Mouse (Mus musculus) CD4-positive, CD25-positive, alpha-beta regulatory T cell, adult 2 months (primary cell): ENCODE results near the gene Mgst1.

Source experiments
- DNase-seq: peaks from one replicate; pipeline ENCODE4 v3.0.0-alpha.2; 2012; ENCODE audit warnings: low read depth, low spot score

Mgst1 gene

GRCm38 (mm10) chr6:138139930-138140329, at the start of gene Mgst1:
Mgst1 (plus strand) TSS chr6:138140316.
- no peak for DNase-seq

GRCm38 (mm10) chr6:138092432-138092831, 47.7 kb upstream of the Mgst1 start:
- DNase-seq = no peak

- DNase-seq = no peak
These were observed 45.1 kb upstream of the Mgst1 start for GRCm38 (mm10) chr6:138095060-138095459.

- DNase-seq = no peak
These were observed 40.5 kb upstream of the Mgst1 start for GRCm38 (mm10) chr6:138099646-138100045.

GRCm38 (mm10) chr6:138101843-138102242, 38.3 kb upstream of the Mgst1 start:
- no peak for DNase-seq

GRCm38 (mm10) chr6:138102940-138103339, 37.2 kb upstream of the Mgst1 start:
- DNase-seq = no peak

GRCm38 (mm10) chr6:138104559-138104958, 35.6 kb upstream of the Mgst1 start:
- DNase-seq = no peak

GRCm38 (mm10) chr6:138117496-138117895, 22.6 kb upstream of the Mgst1 start:
- no peak for DNase-seq

GRCm38 (mm10) chr6:138128392-138129335, 11.5 kb upstream of the Mgst1 start:
- no peak for DNase-seq

- DNase-seq = no peak
These were observed 9.6 kb upstream of the Mgst1 start for GRCm38 (mm10) chr6:138130541-138130940.

GRCm38 (mm10) chr6:138140336-138140735, 220 bp downstream of the Mgst1 start:
- no peak for DNase-seq

GRCm38 (mm10) chr6:138141111-138141592, 1.0 kb downstream of the Mgst1 start:
- no peak for DNase-seq

GRCm38 (mm10) chr6:138142604-138143003, 2.5 kb downstream of the Mgst1 start:
- DNase-seq = no peak

GRCm38 (mm10) chr6:138143450-138143849, 3.3 kb downstream of the Mgst1 start:
- no peak for DNase-seq

- DNase-seq = peak; percentile 29
These were observed 13.0 kb downstream of the Mgst1 start for GRCm38 (mm10) chr6:138153111-138153510.

GRCm38 (mm10) chr6:138163920-138164319, 23.8 kb downstream of the Mgst1 start:
- peak; percentile 3 for DNase-seq

- no peak for DNase-seq
These were observed 31.5 kb downstream of the Mgst1 start for GRCm38 (mm10) chr6:138171480-138172224.
